Mouse (Mus musculus): ENCODE measurements around the gene Srrm4.

The Srrm4 gene

DNA sequence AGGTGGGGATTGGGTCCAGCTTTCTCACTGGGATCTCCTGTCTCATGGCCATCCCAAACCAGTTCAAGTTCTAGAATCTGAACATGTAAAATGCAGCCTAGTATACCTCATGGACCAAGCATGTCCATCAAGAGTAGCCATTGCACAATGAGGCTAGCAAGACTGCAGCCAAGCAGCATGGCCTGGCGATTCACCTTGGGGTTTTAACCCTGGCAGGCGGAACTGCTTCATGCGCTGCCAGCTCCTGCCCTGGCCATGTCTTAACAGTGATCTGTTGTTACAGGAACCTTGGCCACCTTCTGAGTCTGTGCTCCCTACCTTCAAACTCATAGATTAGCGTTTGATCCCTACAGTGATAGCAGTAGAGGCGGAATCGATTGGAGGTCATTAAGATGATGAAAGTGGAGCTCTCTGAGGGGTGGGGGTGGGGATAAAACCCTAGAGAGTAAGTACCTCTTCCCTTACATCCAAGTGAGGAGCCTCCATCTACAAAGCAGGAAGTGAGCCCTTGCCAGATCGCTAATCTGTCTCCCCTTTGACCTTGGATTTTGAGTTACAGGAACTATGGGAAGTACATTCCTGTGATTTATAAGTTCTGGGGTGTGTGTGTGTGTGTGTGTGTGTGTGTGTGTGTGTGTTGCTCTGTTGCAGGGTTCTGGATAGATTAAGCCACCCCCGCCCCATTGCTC is 191.4 kb downstream of the Srrm4 start:
- DNase-seq = no peak

DNA sequence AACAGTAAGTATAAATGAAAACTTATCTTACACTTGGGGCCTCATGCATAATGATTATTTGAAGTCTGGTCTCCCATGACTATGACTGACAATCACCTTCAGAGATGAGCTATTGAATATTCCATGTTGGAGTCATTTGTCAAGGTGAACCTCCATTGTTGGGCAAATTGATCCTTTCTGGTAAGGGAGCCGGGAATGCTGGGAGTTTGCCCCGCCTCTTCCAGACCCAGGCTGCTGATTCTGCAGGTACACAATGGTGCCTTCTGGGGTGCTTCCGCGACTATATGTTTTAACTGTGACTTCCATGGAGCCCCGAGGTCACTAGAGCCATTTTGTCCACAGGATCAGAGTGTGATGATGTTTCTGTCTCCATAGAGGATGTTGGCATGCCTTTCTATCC is 195.5 kb downstream of the Srrm4 start:
- DNase-seq = no peak

DNA sequence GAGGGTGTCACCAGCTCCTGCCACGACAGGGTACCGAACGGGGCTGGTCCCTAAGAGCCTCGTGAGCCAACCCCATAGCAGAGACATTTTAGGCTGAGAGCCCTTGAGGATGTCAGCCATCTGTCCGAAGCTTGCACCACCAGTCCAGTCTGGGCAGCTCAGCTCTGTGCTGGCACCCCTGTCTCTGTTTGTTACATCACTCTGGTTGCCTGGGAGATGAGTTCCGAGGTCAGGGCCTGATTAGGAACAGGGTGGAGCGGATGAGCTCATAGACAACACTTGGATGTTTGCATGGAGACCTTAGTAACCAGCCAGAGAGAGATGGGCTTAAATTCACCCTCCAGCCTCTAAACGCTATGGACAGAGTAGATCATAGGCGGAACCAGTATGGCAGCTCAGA is 199.0 kb downstream of the Srrm4 start:
- DNase-seq = no peak

DNA sequence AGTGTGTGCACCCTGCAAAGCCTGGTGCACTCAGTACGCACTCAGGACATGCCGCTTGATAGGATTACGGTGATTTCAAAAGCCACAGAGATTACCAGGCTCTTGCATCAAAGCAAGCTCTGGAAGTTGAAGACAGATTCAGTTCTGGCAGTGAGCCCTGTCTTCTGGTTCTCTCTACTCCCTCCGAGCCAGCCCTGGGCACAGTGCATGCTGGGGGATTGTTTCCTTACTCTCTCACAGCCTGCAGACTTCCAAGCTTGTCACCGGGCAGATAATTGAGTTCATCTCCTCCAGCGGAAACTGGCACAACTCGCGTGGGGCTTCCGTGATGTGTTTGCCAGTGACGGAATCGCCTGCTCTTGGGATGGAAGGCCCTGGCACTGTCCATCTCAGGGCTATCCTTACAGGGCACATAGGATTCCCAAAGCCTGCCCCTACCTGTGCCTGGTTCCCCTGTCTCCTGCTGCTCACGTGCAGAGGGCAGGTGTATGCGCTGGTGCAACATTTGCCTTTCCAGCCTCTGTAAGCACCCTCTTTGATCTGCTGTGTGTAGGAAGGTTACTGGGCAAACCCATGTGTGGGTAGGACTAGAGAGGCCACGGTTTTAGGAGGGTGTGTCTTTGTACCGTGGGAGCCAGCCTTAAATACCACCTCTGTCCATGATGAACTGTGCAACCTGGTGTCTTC is 201.6 kb downstream of the Srrm4 start:
- DNase-seq = peak; percentile 62

DNA sequence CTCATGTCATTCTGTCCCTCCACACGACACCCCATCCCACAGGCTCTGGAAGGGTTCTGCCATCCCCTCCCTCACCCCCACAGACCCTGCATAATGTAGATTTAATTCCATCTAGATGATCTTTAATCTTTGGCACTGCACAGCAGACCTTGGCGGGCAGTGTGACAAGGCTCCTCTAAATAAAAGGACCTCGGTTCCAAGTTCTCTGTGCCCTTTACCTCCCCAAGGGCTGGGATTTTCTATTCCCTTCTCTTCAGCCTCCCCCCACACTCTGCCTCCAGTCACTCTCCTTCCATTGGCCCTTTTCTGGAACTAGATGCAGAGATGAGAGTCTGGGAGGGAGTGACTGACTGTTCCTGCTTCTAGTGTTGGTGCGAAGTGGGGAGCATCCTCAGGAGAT is 202.3 kb downstream of the Srrm4 start:
- DNase-seq = no peak
